Mouse (Mus musculus) c-Kit-positive CD71-positive TER-119-negative erythroid progenitor cells, embryonic 14.5 days (primary cell): Measurements from ENCODE around the gene Pla2g3.
A peak's percentile ranks its signal among the peaks of the same experiment; 100 is the strongest.

Source experiments
- DNase-seq: peaks from one replicate; pipeline ENCODE4 v3.0.0-alpha.2; 2013; ENCODE audit warnings: low read depth

Pla2g3 gene

DNA sequence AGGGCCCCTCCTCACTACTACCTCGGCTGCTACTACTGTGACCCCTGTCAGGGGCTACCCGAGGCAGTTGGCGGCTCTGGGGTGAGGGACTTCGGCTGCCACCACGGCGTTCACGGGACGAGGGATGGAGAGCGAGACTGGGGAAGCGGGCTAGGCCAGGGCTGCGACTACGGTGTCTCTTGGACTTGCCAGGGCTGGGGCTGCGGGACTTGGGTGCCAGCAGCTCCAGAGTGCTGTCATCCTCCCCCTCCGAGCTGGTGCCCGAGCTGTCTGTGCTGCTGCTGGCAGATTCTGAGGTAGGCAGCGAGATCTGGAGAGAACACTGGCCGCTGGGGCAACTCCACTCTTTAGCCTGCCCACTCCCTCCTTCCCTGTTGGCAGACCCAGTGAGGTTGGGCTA is 6.8 kb downstream of the Pla2g3 start:
- no peak for DNase-seq

DNA sequence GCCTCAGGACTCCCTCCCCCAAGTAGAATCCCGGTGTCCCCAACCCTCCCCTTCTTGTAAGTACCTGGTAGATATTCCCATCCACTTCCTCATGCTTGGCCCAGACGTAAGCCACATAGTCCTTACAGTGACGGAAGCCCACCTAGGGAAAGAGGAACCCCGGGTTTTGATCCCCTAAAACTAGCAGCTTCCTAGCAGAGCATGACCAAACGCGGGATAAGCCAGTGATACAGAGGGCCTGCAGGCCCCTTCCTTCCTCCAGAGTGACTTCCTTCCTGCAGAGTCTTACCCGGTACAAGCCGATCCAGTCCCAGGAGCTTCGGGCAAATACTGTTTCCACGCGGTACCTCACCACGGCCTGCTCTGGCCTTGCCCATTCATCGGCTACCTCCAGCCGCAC is 7.4 kb downstream of the Pla2g3 start:
- no peak for DNase-seq

DNA sequence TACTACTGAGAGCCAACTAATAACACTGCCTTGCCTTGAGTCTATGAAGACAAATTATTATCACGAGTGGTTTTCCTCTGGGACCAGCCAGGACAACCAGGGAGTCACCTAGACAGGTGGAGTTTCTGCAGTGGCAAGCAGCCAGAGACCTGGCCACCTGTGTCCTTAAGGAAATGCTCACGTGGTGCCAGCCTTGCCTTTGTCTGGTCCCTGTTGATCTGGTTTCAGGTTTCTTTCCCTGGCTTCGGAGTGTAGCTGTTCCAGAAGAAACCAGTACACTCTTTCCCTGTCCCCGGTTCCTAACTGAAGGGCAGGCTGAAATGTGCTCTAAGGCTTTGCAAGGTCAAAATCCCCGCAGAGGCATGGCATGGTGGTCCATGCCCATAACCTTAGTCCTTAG is 8.7 kb downstream of the Pla2g3 start:
- no peak for DNase-seq

DNA sequence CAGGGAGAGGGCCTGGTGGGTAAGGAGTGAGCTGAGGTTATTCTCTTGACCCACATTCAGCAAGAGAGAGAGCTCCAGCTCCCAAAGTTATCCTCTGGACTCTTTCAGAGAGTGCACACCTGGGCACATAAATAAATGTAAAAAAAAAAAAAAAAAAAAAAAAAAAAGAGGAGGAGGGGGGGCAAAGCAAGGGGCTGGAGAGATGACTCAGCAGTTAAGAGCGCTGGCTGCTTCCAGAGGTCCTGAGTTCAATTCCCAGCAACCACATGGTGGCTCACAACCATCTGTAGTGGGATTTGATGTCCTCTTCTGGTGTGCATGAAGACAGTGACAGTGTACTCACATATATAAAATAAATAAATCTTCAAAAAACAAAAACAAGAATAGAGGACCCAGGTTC is 9.2 kb downstream of the Pla2g3 start:
- no peak for DNase-seq

DNA sequence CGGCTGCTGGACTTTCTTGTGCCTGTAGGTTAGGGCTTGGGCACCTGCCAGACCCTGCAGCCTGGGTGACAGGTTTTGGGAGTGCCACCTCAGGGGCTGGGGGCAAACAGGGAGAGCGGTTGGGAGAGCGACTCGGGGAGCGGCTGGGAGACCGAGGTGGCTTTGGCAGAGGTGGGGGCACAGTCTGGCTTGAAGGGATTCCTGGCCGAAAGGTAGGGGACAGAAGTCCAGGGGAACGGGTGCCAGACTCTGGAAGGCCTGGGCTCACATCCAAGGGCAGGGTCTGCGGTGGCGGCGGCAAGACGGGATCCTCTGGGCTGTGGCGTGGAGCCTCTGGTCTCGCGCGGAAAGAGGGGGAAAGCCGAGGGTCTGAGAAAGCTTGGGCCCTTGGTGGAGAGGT is 14.0 kb downstream of the Pla2g3 start:
- DNase-seq: no peak

DNA sequence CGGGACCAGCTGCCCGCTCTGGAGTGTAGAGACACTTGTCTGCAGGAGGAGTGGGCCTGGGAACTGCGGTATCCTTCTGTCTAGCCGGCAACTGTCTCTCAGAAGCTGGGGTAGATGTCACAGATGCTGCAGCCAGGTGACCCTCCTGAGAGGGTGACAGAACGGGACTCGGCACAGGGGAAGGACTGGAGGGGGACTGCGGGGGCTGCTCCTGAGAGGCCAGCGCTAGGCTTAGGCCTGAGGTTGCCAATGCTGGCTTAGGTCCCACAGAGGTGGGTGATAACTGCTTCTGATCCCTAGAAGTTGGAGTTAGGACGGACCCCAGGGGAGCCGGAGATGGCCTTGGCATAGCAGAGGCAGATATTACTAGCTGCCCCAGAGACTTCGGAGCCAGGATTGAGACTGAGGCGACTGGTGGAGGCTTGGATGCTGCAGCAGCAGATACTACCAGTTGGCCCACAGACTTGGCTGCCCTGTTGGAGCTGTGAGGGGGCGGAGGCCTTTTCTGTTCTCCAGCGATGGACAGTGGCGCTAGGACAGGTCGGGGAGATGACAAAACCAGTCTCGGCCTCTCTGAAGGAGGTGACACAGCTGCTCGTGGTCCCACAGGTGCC is 14.5 kb downstream of the Pla2g3 start:
- DNase-seq: no peak

DNA sequence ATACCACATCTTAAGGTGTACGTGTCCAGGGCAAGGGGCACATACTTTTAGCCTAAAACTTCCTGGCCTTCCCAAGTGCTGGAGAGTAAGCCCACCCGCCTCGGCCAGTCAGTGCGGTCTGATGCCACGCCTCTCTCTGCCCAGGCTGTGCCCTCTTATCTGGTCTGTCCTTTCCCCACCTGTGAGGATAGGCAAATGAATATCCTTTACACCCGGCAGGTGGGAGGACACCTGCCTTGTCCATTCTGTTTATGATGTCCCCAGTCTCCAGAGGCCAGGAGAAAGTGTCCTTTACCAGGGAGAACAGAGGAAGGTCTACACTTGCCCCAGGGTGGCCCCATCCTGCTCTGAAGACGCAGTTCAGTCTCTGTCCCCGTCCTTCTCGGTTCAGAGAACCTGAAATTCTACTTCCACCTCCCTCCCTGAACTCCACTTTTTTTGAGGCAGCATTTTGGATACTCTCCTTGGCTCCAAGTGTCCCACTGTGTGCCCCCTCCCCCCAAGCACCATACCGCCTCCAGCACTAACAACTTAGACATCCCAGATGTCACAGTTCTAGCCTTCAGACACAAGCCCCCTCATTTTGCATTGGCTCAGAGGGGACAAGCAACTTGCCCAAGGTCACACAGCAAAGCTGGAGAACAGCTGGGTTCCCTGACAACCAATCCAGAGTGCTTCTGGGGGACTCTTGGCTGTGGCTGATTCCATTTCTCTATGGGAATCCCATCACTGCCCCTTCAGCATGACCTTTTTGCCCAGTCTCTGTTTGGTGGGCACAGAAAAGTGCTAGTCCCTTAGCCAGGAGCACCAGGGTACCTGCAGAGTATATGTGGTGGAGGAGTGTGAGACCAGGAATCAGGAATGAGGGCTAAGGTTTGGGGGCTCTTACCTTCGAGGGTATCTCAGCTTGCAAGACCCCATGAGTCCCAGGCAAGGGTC is 15.9 kb downstream of the Pla2g3 start:
- no peak for DNase-seq

DNA sequence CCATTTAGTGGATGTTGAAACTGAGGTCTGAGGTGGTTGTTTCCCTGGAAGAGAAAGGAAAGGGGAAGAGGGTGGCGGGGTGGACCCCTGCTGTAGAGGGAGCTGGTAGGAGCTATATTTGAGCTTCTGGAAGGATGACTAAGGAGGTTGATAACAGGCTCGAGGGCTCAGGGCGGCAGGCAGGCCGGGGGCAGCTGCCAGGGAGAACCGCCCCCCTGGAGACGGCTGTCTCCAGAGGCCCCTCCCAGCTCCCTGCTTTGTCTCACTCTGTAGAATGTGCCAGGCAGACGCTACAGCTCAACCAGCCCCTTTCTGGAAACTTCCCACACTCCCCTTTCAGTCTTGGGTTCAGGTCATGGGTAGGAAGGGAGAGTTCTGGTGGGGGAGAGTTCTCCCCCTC is 20.1 kb downstream of the Pla2g3 start:
- no peak for DNase-seq

DNA sequence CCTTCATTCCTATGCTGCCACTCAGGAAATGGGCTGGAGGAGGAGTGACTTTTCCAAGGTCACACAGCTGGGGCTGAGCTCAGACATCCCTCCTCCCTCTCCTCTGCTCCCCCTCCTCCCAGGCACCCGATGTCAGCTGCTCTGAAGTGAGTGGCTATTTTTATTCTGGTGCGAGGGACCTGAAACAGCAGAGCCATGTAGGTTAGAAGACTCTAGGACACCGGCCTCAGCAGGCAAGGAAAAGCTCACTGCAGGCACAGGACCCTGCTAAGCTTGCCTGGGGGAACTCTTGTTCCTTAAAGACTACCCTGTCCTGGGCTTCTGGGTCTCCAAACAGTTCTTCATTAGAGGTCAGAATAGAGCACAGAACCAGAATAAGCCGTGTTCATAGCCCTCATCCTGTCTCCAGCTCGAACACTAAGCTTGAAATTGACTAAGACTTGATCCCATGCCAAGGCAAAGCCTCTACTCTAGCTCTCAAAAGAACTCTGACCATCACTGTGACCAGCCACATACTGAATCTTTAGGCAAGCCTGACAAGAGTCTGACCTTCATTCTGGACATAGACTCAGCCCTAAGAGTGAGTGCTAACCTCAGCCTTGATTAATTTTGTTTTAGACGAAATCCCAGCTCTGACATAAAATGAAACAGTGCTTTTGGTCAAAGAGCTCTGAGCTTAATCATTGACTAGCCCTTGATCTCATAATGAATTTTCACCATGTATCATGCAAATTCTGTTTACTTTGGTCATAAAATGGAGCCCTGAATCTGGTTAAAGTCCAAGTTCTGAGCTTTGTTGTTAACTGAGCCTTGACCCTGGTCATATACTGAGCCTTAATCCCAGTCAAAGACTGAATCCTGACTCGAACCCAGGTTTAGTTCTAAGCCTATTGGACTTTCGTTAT is 21.3 kb downstream of the Pla2g3 start:
- no peak for DNase-seq

DNA sequence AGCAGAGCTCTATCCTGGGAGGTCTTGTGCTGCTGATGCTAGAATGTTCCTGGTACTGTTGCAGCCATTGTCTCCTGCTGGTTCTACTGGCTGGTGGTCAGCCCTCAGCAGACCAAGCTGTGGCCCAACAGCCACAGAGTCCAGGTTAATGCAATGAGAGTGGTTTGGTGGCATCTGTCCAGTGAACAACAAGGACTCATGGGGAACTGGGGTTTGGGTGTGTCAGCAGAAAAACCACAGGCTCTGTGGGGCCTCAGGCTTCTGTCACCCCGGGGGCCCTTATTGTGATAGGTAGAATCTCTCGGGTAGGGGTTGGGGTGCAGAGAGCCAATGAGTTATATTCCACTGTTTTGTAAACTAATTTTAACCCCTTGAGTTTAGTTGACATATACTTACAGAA is 22.2 kb downstream of the Pla2g3 start:
- DNase-seq: no peak

DNA sequence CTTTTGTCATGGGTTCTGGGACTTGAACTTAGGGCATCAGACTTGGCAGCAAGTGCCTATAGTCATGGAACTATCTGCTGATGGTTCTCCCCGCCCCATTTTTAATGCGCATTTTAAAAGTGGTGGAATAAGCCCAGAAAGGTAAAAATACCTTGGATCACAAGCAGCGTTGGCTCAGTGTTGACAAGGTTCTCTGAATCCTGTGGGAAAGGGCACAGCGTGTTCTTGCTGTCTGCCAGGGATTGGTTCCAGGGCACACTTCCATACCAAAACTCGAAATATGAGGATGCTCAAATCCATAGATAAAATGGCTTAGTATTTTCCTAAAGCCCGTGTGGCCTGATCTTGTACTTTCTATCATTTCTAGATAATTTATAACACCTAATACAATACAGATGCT is 25.2 kb downstream of the Pla2g3 start:
- DNase-seq: no peak

DNA sequence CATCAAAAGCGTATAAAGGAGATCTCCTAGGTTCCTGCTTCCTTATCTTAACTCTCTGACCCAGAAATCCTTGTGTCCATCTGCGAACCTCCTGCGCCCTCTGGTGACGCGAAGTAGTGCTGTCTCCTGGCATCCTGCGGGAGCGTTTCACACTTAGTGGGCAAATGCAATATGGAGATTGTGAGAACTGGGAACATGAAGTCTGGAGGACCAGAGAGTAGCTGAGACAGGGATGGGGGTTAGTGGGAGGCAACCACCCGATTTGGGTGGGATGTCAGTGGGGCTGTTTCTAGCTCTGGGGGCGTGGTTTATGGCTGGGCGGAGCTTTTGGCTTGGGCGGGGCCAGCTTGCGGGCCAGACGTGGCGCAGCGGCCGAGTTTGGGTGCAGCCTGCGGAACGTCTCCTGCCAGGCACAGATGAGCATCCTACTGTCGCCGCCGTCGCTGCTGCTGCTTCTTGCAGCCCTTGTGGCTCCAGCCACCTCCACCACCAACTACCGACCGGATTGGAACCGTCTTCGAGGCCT is 26.5 kb downstream of the Pla2g3 start, which contains the start of gene Selenom:
Selenom (plus strand) TSS at position 156 of the 526 bp plus-strand sequence.
- peak; percentile 66 for DNase-seq

DNA sequence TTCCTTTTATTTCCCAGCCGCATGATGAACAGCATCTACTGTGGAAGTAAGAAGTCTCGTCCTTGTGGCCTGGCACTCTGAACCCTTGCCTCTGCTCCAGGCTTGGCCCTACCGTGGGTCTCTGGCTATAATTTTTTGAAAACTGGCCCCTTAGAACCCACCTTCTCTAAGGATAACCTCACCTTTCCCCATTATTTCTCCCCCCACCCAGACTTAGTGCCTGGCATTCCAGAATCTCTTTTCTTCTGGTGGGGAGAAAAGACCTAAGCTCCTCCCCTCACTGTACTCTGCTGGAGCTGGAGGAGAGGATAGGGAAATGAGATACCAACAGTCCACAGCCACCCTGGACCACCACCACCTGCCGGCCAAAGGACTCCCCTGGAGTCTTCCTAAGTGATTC is 27.1 kb downstream of the Pla2g3 start:
- DNase-seq: no peak

DNA sequence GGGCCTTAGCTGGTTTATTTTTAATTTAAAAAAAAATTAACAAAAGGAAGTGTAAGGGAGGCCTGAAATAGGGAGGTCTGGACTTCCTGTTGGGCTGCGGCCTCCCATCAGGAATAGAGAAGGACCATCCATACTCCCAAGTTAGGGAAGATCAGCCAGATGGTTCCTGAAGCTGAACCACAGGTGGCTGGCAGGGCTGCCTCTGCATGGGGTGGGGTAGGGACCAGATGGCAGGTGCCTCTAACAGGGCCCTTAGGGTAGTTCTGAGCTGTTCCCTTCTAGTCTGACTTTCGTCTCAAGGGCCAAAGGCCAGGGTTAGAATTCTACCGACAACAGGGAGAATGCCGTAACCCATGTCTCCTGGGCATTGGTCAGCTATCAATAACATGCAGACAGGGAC is 27.6 kb downstream of the Pla2g3 start:
- DNase-seq: no peak

DNA sequence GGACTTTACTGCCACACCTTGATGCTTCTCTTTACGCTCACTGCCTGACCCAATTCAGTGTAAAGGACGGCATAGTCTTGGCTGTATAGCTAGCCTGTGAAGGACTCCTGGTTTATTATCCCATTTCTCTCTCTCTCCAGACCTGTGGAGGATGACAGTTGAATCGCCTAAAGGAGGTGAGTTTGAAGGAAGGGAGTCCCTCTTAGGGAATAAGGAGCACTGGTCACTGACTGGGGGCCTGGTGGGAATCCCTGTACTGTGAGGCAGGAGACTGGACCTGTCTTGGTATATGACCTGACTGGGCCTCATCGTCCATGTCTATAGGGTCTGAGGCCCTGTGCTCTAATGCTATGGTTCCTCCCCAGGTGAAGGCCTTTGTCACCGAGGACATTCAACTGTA is 28.0 kb downstream of the Pla2g3 start:
- no peak for DNase-seq

DNA sequence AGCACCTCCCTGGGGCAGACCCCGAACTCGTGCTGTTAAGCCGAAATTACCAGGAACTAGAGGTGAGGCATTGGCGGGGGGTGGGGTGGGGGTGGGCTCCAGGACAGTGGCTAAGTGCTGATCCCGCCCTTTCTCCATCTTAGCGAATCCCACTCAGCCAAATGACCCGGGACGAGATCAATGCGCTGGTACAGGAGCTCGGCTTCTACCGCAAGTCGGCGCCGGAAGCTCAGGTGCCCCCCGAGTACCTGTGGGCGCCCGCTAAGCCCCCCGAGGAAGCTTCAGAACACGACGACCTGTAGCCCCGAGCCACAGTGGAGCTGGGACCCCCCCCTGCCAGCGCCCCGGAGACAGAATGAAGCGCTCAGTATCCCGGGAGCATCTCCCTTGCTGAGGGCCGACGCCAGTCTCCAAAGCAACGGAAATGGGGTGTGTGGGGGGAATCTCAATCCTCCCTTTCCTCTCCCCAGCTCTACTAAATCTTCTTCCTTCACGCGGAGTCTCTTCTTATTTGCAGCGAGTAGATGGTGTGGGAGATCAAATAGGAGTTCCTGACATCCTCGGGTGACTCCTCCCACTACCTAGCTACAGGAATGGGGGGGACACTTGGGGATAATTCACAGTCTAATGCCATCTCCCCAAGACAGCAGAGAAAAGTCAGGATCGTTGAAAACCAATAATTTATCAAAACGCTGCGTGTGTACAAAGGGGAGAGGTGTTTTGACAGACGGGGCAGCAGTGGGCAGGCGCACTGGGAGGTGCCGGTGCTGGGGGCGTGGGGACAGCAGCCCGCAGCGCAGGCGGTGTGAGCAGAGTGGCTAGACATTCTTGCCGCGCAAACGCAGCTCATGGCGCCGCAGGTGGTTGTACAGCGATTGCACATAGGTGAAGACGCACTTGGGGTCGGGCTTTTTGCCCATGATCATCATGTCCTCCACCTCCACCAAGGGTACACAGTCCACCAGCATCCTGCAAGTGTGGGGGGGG is 29.1 kb downstream of the Pla2g3 start:
- no peak for DNase-seq

DNA sequence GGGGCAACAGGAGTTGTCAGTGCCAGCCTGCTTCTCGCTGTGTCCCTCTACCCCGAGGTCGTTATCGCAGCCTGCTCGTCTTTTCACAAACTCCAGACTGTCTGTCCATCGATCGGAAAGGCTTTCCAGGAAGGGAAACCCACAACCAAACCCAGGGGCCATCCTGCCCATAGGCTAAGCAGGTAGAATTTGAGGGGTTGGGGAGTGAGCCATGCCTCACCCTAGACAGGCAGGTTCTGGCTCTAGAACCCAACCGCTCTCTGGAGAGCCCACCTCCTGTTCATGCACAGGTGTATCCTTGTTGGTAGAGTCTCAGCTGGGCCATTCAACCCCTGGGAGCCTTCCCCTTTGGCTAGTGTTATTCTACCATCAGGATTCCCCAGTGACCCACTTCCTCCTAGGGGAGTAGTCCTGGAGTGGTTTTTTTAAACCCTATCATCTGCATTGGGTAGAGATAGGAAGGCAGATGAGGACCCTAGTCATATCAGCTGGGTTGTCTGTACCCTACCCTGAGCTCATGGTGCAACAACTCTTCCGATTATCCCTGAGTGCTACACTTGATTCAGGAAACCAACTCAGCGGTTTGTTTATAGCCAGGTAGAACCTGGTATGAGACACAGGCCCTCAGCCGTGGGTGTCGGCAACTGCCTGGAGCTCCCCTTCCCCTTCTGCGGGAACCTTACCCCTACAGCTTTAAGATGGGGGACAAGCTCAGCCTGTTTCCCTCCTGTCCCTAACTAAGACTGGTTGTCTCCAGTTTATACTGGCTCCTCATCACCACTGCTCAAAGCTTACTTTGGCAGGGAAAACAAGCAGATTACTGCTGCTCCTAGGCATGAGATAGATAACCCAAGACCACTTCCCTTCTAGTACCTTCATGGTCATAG is 30.0 kb downstream of the Pla2g3 start:
- no peak for DNase-seq

DNA sequence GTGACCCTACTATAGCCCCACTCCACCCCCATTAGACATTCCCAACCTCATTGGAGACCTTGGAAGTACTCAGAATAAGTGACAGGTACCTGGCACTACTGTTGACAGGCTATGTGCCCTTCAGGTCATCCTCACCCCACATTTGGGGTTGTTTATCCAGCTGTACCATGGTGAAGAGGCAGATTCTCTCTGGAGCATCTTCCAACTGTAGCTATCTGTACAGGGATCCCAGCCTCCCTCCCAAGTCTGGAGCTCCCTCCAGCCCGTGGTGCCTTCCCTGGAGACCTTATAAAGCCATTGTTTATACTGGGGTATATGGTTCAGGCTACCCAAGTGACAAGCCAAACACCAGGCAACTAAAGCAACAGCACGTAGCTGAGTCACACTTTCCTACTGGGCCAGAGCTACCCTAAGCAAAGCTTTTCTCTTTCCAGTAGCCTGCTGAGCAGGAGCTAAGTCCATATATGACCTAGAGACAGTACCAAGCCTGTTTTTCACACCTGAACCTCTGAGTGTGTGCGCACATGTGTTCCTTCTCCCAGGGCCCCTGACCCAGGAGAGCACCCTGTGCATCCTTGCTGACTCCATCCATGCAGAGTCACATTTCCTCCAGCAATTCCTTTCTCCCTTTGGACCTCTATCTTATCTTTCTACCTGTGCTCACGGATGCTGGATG is 31.1 kb downstream of the Pla2g3 start:
- no peak for DNase-seq

DNA sequence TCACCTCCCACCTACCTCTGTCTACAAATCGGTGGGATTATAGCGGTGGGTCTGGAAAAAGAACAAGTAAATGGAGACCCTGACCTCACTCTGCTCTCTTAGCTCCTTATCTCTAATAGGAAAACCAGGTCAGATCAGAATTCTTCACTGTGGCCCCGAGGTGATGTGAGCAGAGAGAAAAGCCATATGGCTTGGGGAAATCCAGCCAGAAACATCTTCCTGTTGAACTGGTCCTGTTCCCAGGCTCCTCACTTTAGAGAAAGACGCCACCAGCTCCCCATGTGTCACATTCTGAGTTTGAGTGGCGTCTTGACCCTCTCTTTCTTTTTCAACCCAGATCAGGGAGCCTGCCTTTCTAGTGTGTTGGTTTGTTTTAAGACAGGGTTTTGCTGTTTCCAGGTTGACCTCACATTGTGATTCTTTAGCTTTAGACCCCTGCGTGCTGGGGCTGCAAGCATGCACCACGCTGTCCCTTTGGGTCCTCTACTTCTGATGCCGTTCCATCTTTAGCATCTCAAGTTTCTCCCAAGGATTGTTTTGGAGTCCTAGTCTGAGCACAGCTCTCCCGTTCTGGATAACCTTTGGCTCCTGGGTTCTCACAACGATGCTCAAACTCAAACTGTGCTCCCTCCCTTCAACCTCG is 31.8 kb downstream of the Pla2g3 start:
- no peak for DNase-seq
